In the genomic region with DNA sequence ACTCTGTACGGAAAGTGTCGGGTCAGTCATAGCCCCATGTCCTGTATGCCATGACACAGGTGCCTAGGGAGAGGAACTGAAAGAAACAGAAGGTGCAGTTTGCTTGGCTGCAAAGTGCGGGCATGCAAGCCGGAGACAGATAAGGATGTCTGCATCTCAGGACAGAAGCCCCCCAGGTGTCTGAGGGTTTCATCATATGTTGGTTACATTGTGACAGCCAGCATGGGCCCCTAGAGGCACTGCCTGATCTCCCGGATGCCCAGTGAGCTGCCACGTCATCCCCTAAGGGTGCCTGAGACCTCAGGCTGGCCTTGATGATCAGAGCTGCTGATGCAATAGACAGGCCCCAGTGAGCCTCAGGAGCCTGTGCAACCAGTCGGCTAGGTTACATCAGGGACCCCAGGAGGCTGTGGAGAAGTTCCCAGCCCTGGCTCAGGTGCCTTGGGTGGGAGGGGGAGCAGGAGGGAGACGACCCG, we compare ENCODE assay signal across 1 mouse cellular context.
TF ChIP-seq lines count a peak whose summit lies in the region.

No protein-coding gene starts in this region.

TF ChIP-seq in CH12.LX, 34 proteins besides CTCF, POLR2A, EP300 and RAD21 (continued from another document):
- TF ChIP-seq JUN (IDR thresholded peaks at IDR 0.05; ENCODE audit: insufficient read depth, low read depth, low read length) (peak; percentile 69), TBP (conservative IDR thresholded peaks at IDR 0.05; ENCODE audit: low read depth, low read length) (peak; percentile 58), ETS1 (conservative IDR thresholded peaks at IDR 0.05; ENCODE audit: low read depth, low read length) (peak; percentile 99), MAX (IDR thresholded peaks at IDR 0.05; ENCODE audit: low read length) (peak; percentile 94), ELF1 (IDR thresholded peaks at IDR 0.05; ENCODE audit: low read depth, low read length) (peak; percentile 76), BHLHE40 (IDR thresholded peaks at IDR 0.05; ENCODE audit: low read depth, low read length) (peak; percentile 87), MAFK (IDR thresholded peaks at IDR 0.05; ENCODE audit: insufficient replicate concordance, low read length) (peak; percentile 79; the same call in 1 of the 2 replicates), MAZ (IDR thresholded peaks at IDR 0.05; ENCODE audit: low read depth, low read length) (peak; percentile 96), SIN3A (IDR thresholded peaks at IDR 0.05; ENCODE audit: low read length) (peak; percentile 94), NELFE (IDR thresholded peaks at IDR 0.05; ENCODE audit: low read depth, low read length) (peak; percentile 53), NRF1 (IDR thresholded peaks at IDR 0.05; ENCODE audit: low read depth, low read length) (peak; percentile 36; the same call in 1 of the 2 replicates), RCOR1 (conservative IDR thresholded peaks at IDR 0.05; ENCODE audit: low read depth, low read length) (peak; percentile 92), SMC3 (IDR thresholded peaks at IDR 0.05; ENCODE audit: low read depth, low read length) (peak; percentile 14)
TF ChIP-seq in CH12.LX: peak in this region for 23.
